Mouse (Mus musculus) ES-CJ7 (cell line): ENCODE data around the gene Tha1.

ENCODE experiments used
- DNase-seq: peaks from one replicate; pipeline ENCODE4 v3.0.0; 2011; ENCODE audit warnings: low read depth, low spot score

The Tha1 gene

GRCm38 (mm10) chr11:117881787-117882186 lies 8.5 kb upstream of the Tha1 start:
- DNase-seq: no peak

- DNase-seq: no peak
Measured at GRCm38 (mm10) chr11:117880977-117881358, 7.7 kb upstream of the Tha1 start.

GRCm38 (mm10) chr11:117880336-117880976 lies 7.2 kb upstream of the Tha1 start:
- no peak for DNase-seq

GRCm38 (mm10) chr11:117879676-117880075 lies 6.4 kb upstream of the Tha1 start:
- peak; percentile 68 for DNase-seq

- no peak for DNase-seq
Measured at GRCm38 (mm10) chr11:117878892-117879291, 5.6 kb upstream of the Tha1 start.

- no peak for DNase-seq
Measured at GRCm38 (mm10) chr11:117877917-117878745, 4.8 kb upstream of the Tha1 start.

GRCm38 (mm10) chr11:117875681-117876080 lies 2.4 kb upstream of the Tha1 start:
- DNase-seq: peak; percentile 77

- DNase-seq: peak; percentile 72
Measured at GRCm38 (mm10) chr11:117874419-117874818, 1.1 kb upstream of the Tha1 start.

- no peak for DNase-seq
Measured at GRCm38 (mm10) chr11:117871911-117872584, 1.2 kb downstream of the Tha1 start.

- DNase-seq: no peak
Measured at GRCm38 (mm10) chr11:117871376-117871775, 1.9 kb downstream of the Tha1 start.

- DNase-seq: peak; percentile 88
Measured at GRCm38 (mm10) chr11:117870688-117871365, 2.5 kb downstream of the Tha1 start.

- no peak for DNase-seq
Measured at GRCm38 (mm10) chr11:117865988-117866387, 7.3 kb downstream of the Tha1 start.

GRCm38 (mm10) chr11:117864805-117865204 lies 8.5 kb downstream of the Tha1 start:
- DNase-seq: no peak

- DNase-seq: peak; percentile 78
Measured at GRCm38 (mm10) chr11:117863174-117863856, 10.0 kb downstream of the Tha1 start.

GRCm38 (mm10) chr11:117860601-117861000 lies 12.7 kb downstream of the Tha1 start, which contains the start of gene Tmem235:
Gene Tmem235 (plus strand): TSS chr11:117860752.
- DNase-seq: no peak

- no peak for DNase-seq
Measured at GRCm38 (mm10) chr11:117858392-117858791, 14.9 kb downstream of the Tha1 start.

- DNase-seq: no peak
Measured at GRCm38 (mm10) chr11:117857462-117857861, 15.8 kb downstream of the Tha1 start.

- DNase-seq: no peak
Measured at GRCm38 (mm10) chr11:117855975-117856374, 17.3 kb downstream of the Tha1 start.

GRCm38 (mm10) chr11:117855360-117855759 lies 17.9 kb downstream of the Tha1 start:
- DNase-seq: no peak

GRCm38 (mm10) chr11:117854241-117854640 lies 19.0 kb downstream of the Tha1 start:
- peak; percentile 85 for DNase-seq

GRCm38 (mm10) chr11:117852875-117853274 lies 20.4 kb downstream of the Tha1 start:
- DNase-seq: no peak
